Mouse (Mus musculus) CH12.LX (cell line): Measurements from ENCODE around the gene Dse.

ENCODE experiments used
- BHLHE40 ChIP-seq: IDR thresholded peaks from 2 replicates; pipeline ENCODE4 v1.6.1; 2011; ENCODE audit warnings: mild to moderate bottlenecking, low read depth, low read length, improper control_type of control experiment
- CHD1 ChIP-seq: IDR thresholded peaks from 2 replicates; pipeline ENCODE4 v1.6.1; 2012; ENCODE audit warnings: low read depth, low read length, improper control_type of control experiment, inconsistent platforms
- CHD2 ChIP-seq: IDR thresholded peaks from 2 replicates; pipeline ENCODE4 v1.6.1; 2011; ENCODE audit warnings: low read length, improper control_type of control experiment
- CTCF ChIP-seq, 2 experiments: IDR thresholded peaks in 1 of 2; conservative IDR thresholded peaks in 1 of 2; 2 replicates each; pipeline ENCODE4 v1.5.1; 2011 to 2012; ENCODE audit warnings: low read depth in 2 of 2, low read length in 2 of 2, improper control_type of control experiment in 1 of 2, inconsistent platforms in 1 of 2, mild to moderate bottlenecking in 1 of 2, moderate library complexity in 1 of 2
- E2F4 ChIP-seq: IDR thresholded peaks from 2 replicates; pipeline ENCODE4 v1.6.1; 2011; ENCODE audit warnings: low read depth, low read length, improper control_type of control experiment; ENCODE audit not compliant: insufficient replicate concordance
- EP300 ChIP-seq: IDR thresholded peaks from 2 replicates; pipeline ENCODE4 v1.6.1; 2011; ENCODE audit warnings: low read length, improper control_type of control experiment
- KAT2A ChIP-seq: IDR thresholded peaks from 2 replicates; pipeline ENCODE4 v1.6.1; 2012; ENCODE audit warnings: low read length, improper control_type of control experiment, inconsistent platforms; ENCODE audit not compliant: insufficient replicate concordance
- MAX ChIP-seq: IDR thresholded peaks from 2 replicates; pipeline ENCODE4 v1.6.1; 2011; ENCODE audit warnings: low read length, improper control_type of control experiment
- POLR2A ChIP-seq: IDR thresholded peaks from 2 replicates; pipeline ENCODE4 v1.6.1; 2011; ENCODE audit warnings: low read depth, mild to moderate bottlenecking, improper control_type of control experiment, low read length
- TBP ChIP-seq: conservative IDR thresholded peaks from 2 replicates; pipeline ENCODE4 v1.6.1; 2011; ENCODE audit warnings: low read depth, low read length, improper control_type of control experiment
- TCF12 ChIP-seq: IDR thresholded peaks from 2 replicates; pipeline ENCODE4 v1.6.1; 2014; ENCODE audit warnings: low read depth, mild to moderate bottlenecking, inconsistent platforms, low read length, improper control_type of control experiment
- USF1 ChIP-seq: IDR thresholded peaks from 2 replicates; pipeline ENCODE4 v1.6.1; 2014; ENCODE audit warnings: low read depth, mild to moderate bottlenecking, inconsistent platforms, low read length, improper control_type of control experiment
- USF2 ChIP-seq: conservative IDR thresholded peaks from 2 replicates; pipeline ENCODE4 v1.6.1; 2011; ENCODE audit warnings: low read depth, low read length, improper control_type of control experiment
- ZNF384 ChIP-seq: IDR thresholded peaks from 2 replicates; pipeline ENCODE4 v1.6.1; 2012; ENCODE audit warnings: low read depth, low read length, improper control_type of control experiment, inconsistent platforms

DNA sequence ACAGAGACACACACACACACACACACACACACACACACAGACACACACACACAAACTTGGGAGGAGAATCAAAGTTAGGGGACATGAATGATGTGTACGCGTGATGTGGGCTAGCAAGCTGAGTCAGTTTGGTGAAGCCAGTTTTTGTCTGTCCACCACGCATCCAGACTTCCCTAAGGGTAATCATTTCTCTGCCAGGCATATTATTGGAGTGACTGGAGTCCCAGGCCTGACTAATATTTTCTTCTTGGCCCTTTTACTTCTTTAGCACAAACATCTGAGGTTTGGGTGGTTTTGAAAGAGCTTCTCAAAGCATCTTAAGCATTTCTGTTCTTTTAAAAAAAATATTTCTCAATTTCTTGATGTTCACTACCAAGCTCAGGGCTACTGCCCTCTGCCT lies 10.7 kb upstream of the Dse start:
- TF ChIP-seq CTCF (conservative IDR thresholded peaks at IDR 0.05 in 1 of 2, IDR thresholded peaks at IDR 0.05 in 1 of 2; ENCODE audit: low read depth in 2 of 2, low read length in 2 of 2) (no peak), E2F4 (no peak), USF2 (no peak), POLR2A (no peak), BHLHE40 (no peak), USF1 (no peak), CHD2 (no peak), KAT2A (no peak), CHD1 (no peak), ZNF384 (no peak), EP300 (no peak), TBP (no peak), MAX (no peak), TCF12 (no peak)
